Mouse (Mus musculus) R1 (cell line): Measurements from ENCODE around the gene Hat1.
A peak's percentile ranks its signal among the peaks of the same experiment; 100 is the strongest.
"Not testable (repeated sequence)": the region's sequence is repeated elsewhere in the genome, so short reads cannot be mapped to it uniquely, and the experiment has no call there.

Experiments
- DNase-seq: peaks from one replicate; pipeline ENCODE4 v3.0.0-alpha.2; 2018; ENCODE audit warnings: low read depth, low spot score

The Hat1 gene

DNA sequence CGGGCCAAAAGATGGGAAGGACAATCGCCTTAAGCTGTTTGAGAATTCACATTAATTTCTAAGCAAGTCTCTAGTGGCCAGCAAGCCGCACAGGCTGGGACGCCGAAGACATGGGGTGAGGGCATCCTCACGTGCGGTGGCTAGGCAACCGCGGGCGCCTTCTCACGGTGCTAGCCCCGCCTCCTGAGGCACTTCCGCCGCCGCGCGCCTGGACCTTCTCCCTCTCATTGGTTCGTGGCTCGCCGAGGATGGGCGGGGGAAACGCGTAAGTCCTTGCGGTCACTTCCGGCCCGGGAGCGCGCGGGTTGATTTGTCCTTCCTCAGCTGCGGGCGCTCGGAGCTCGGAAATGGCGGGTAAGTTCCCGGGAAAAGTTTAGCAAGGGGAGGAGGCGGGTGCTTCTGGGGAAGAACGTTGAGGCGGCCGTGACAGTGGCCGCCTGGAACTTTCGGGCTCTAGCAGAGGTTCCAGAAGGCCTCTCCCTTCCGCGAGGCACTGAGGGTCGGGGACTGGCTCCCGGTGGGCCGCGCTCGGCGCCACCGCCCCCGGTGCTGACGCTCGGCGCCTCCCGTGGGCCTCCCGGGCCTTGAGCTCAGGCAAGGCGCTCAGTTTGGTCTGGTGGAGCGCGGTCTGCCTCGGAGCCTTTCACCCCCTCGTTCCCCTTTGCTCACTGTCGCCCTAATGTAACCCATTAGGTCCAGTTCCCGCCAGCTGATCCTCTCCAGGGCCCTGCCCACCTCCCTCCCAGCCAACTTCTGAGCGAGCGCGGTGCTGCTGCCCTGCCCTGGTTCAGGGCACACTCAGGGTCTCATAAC, at the start of gene Hat1:
Hat1 (plus strand) TSS at position 8 of the 813 bp plus-strand sequence.
- peak; percentile 98 for DNase-seq

GRCm38 (mm10) chr2:71340126-71340525, 48.6 kb upstream of the Hat1 start:
- no peak for DNase-seq

DNA sequence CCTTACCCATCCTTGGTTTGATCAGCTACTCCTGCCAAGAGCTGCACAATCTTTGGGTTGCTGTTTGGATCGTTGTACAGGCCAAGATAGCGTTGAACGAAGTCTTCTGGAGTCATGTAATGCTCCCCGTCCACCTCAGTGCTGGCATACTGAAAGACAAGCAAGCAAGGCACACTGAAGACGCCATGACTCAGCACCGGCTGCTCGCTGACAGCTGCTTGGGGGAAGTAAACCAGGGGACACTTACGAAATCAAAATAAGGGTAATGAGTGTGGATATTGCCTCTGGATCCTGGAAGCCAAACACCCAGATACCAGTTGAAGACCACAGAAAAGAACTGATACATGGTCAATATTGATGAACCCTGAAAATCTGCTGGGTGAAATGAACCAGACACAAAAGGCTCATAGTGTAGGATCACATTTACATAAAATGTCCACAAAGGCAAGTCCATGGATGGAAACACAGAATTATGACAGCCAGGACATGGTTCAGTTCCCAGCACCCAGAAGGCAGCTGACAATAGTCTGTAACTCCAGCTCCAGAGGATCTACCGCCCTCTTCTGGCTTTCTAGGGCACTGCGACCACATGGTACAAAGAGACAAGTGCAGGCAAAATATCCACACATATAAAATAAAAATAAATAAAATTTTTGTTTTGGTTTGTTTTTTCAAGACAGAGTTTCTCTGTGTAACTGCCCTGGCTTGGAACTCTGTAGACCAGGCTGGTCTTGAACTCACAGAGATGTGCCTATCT, 44.7 kb upstream of the Hat1 start:
- DNase-seq, result peak; percentile 64

GRCm38 (mm10) chr2:71347160-71347559, 41.6 kb upstream of the Hat1 start:
- DNase-seq, result no peak

- DNase-seq, result peak; percentile 95
These were observed 40.8 kb upstream of the Hat1 start for GRCm38 (mm10) chr2:71347732-71348490.

DNA sequence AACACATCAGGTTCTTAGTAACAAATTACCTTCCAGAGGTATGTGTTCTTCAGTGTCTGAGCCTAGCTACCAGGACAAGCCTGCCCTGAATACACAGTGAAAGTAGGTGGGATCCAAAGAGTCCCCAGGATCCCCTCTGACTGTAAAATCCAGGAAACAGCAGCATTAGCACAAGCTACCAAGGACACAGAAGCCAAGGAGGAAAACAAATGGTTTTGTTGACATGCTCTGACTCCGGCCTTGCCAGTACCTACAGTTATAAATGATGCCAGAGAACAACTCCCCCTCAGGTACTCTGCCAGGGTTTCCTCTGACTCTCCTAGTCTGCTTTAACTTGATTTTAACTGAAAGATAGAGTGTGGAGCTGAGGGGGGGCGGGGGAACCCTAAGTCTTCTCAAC, 39.2 kb upstream of the Hat1 start:
- DNase-seq, result peak; percentile 85

- peak; percentile 61 for DNase-seq
These were observed 38.6 kb upstream of the Hat1 start for GRCm38 (mm10) chr2:71350181-71350580.

DNA sequence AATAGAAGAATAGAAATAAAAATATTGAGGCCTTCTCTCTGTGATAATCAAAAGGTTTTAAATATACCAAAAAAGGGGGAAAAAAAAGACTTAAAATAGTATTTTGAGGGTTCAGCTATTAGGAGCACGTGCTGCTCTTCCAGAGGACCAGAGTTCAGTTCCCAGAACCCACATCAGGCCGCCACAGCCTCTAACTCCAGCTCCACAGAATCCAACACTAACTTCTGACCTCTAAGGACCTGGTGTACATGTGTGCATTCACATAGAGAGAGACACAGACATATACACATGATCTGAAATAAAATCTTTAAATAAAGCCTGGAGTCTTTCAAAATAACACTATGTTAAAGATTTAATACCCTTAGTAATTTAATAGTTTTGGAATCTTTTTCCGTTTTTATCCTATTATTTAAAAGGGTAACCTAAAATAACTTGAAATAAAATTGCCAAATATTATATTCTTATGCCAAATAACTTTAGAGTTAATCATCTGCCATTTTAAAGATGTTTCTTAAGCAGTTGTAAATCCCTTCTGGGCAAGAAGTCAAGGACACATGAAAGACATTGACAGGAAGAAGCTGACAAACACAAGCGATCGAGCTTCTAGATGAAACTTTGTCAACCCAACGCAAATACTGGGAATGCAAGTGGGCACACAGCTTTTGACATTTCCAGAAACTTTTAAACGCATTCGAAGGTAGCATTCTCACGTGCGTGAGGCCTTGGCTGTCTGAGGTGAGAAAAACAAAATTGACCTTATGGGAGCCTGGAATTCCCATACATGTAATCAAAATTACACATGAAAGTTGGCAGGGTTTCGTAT, 37.6 kb upstream of the Hat1 start:
- DNase-seq, result peak; percentile 68

DNA sequence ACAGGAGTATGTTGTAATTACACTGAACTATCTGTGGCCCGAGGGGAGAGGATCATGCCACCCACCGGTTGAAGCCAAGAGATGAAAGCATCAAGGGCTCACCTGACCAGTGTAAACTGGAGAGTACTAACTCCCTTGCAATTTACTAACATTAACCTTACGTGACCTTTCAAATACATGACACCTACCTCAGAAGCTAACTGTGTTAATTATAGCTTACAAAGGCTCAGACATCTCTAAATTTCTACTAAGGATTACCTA, 37.1 kb upstream of the Hat1 start:
- peak; percentile 62 for DNase-seq

DNA sequence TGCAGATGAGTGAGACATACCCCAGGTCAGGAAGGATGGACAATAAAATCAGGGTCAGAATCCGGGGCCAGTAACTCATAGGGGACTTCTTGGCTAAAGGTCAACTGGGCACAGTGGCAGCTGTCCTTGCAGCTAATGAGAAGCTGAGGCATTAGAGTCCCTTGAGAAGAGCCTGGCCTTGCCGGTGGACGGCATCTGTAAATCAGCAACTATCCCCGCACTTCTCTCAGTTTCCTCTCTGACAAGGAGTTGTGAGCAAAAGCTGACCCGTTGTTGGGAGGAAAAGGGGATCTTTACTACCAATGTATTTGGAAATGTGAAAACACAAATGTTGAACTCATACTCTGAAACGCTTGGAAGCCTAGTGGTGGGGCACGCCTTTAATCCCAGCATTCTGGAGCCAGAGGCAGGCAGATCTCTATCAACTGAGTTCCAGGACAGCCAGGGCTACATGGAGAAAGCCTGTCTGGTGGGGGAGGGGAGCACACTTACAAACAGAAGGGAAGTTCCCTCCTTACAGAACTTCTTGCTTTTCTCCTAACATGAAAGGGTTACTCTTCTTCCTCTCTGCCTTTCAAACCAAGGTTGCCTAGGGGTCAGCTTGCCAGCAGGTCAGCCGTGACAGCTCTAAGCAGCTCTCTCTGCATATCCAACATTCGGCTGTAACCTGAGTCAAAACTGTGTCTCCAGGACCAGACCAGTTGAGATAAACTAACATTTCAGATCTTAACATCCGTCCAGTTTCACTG, 35.3 kb upstream of the Hat1 start:
- peak; percentile 93 for DNase-seq

- no peak for DNase-seq
These were observed 34.7 kb upstream of the Hat1 start for GRCm38 (mm10) chr2:71354055-71354425.

DNA sequence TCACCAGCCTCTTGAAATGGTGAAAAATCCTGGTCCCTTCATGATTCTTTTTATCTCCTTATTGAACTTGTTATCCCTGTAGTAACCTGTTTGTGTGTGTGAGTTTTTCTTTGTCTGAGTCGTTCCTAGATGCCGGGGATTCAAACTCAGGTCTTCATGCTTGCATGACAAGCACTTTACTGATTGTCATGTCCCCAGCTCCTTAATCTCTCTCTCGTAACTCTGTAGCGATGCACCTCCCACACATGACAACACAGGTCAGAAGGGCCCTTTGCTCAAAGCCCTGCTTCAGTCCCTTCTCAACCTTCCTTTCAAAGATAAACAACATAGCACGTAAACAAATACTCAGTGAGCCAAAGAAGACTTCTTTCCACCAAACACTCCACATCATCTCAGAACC, 30.4 kb upstream of the Hat1 start:
- DNase-seq, result peak; percentile 59

GRCm38 (mm10) chr2:71360192-71360591, 28.6 kb upstream of the Hat1 start:
- DNase-seq, result no peak

DNA sequence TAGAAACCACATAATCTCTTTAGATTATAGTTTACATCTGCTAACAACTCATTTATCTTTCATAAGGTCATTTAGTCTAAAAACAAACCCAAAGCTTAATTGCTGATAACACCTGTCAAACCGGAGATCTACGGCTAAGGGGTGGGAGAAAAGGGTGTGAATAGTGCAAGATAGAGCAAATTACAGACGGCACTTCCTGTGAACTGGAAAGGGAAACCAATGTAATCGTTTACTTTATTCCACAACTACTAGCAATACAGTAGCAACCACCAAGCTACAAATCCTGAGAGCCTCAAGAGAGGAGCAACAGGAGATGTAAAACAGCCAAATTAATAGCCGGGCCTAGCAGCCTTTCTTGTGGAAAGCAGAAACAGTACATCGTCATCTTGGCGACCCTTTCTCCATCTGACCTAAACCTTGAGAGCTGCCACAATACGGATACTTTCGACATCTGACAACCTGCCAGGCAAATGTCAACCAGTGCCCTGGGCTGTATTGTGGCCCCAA, 22.1 kb upstream of the Hat1 start:
- DNase-seq, result no peak

- peak; percentile 87 for DNase-seq
These were observed 21.5 kb upstream of the Hat1 start, which contains the start of gene Slc25a12 for GRCm38 (mm10) chr2:71367125-71367880. Slc25a12 (minus strand) TSS chr2:71367749.

DNA sequence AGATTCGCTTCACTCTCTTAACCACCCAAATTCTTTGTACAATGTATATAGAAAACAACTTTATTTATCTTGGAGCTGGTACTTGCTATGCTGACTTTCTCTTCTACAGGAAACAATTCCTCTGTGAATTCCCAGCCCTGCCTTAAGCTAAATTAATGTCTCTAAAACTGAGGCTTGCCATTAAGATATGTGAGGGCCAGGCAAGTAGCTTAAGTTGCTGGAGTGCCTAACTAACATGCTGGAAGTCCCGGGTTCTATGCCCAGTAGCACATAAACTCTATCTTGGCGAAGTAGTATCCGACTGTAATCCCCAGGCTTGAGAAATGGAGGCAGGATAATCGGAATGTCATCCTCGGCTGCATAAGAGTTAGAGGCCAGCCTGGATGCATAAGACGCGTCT, 20.7 kb upstream of the Hat1 start:
- DNase-seq, result no peak

DNA sequence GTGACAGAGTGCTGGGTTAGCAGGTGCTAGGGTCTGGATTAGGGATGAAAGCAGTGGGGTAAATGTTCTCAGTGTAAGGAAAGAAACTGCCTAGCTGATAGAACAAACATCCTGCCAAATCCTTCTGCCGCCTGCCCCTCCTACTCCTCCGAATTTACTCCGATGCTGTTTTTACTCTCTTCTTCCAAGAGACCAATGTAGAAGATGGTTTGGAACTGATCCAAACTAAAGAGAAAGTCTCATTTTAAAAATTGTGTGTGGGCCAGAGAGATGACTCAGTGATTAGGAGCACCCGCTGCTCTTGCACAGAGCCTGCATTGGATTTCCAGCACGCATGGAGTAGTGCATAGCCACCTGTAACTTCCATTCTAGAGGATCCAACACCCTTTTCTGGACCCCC, 17.0 kb upstream of the Hat1 start:
- no peak for DNase-seq

GRCm38 (mm10) chr2:71372261-71372660, 16.5 kb upstream of the Hat1 start:
- DNase-seq, result not testable (repeated sequence)

- no peak for DNase-seq
These were observed 14.2 kb upstream of the Hat1 start for GRCm38 (mm10) chr2:71374275-71375155.
